Mouse (Mus musculus): ENCODE results near the gene Dnpep. TPM values are rescaled to one million over a fixed set of nuclear protein-coding genes. Genes with fewer than 3 reads are reported as not detected.

Gene Dnpep
- polyA plus RNA-seq, 1 experiment from 2014 or later = 119 TPM

GRCm38 (mm10) chr1:75264091-75264880 lies 53.5 kb downstream of the Dnpep start, which contains the start of gene Ptprn:
Ptprn (minus strand) TSS chr1:75264502.
- Histone ChIP-seq H3K9me3 (replicated peaks; ENCODE audit: control insufficient read depth, low read length) (no peaks in the 10 kb centered on the region), H3K4me3 (ENCODE audit: low read depth, low read length) (0 out of 2 replicates have a peak within 1 kb of the TSS, but pooled peaks have one; percentile 0), H3K4me2 (peak within 1 kb of the TSS; percentile 39)

GRCm38 (mm10) chr1:75262969-75263951 lies 54.5 kb downstream of the Dnpep start:
- H3K36me3 ChIP-seq (ENCODE audit: control insufficient read depth, insufficient read depth, low read length) = no peaks in the 10 kb centered on the region
- peak overlapping the region; percentile 39 for H3K4me2 ChIP-seq
- no peaks in the 10 kb centered on the region for H3K9me3 ChIP-seq (replicated peaks; ENCODE audit: control insufficient read depth, low read length)
- no peak overlapping the region for H3K27ac ChIP-seq (ENCODE audit: low read depth, low read length)
- no peak; the same call in 1 of the 2 replicates for ATAC-seq (replicated peaks; ENCODE audit: insufficient number of reproducible peaks, low FRiP score, low TSS enrichment)
- 0 out of 2 replicates have a peak overlapping the region, but pooled peaks have one; percentile 0 for H3K4me3 ChIP-seq (ENCODE audit: low read depth, low read length)
- no peak overlapping the region for H3K9ac ChIP-seq (ENCODE audit: low read depth, low read length)
- peaks cover 40% of the 10 kb centered on the region for H3K27me3 ChIP-seq (ENCODE audit: control insufficient read depth, insufficient read depth, low read length)
- no peaks in the 10 kb centered on the region; the same call in 1 of the 2 replicates for H3K4me1 ChIP-seq (ENCODE audit: control insufficient read depth, insufficient read depth, low read length)
- WGBS (ENCODE audit: insufficient replicate concordance) = 2% methylated on average over 40 of the region's 40 CpGs

More at GRCm38 (mm10) chr1:75264091-75264880, 53.5 kb downstream of the Dnpep start, which contains the start of gene Ptprn:
- ATAC-seq (replicated peaks; ENCODE audit: insufficient number of reproducible peaks, low FRiP score, low TSS enrichment) = no peak
- no peak within 1 kb of the TSS for H3K27ac ChIP-seq (ENCODE audit: low read depth, low read length)
- H3K4me1 ChIP-seq (ENCODE audit: control insufficient read depth, insufficient read depth, low read length) = no peaks in the 10 kb centered on the region; the same call in 1 of the 2 replicates
- H3K27me3 ChIP-seq (ENCODE audit: control insufficient read depth, insufficient read depth, low read length) = peaks cover 40% of the 10 kb centered on the region
- H3K9ac ChIP-seq (ENCODE audit: low read depth, low read length) = no peak within 1 kb of the TSS
- WGBS (ENCODE audit: insufficient replicate concordance) = 8% methylated on average over 32 of the region's 32 CpGs
- no peaks in the 10 kb centered on the region for H3K36me3 ChIP-seq (ENCODE audit: control insufficient read depth, insufficient read depth, low read length)

DNA sequence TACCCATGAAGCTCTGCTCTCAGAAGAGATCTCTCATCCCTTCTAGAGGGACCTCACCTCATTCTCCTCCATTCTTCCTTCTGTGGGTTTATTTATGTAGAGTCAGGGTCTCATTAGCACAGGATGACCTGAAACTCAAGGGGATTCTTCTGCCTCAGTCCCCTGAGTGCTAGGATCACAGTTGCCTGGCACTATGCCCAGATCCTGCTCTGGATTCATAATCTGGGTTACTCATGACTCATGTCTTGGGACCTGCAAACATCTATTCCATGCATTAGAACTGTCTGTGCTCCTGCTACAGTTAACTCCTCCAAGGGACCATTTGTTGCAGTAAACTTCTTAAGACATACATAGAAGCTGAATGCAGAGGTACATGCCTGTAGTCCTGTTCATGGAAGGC lies 56.5 kb downstream of the Dnpep start:
- no peak overlapping the region for H3K27ac ChIP-seq (ENCODE audit: low read depth, low read length)
- peaks cover 37% of the 10 kb centered on the region for H3K27me3 ChIP-seq (ENCODE audit: control insufficient read depth, insufficient read depth, low read length)
- H3K9me3 ChIP-seq (replicated peaks; ENCODE audit: control insufficient read depth, low read length) = no peaks in the 10 kb centered on the region
- no peaks in the 10 kb centered on the region; the same call in 1 of the 2 replicates for H3K4me1 ChIP-seq (ENCODE audit: control insufficient read depth, insufficient read depth, low read length)
- no peak for ATAC-seq (replicated peaks; ENCODE audit: insufficient number of reproducible peaks, low FRiP score, low TSS enrichment)
- no peak overlapping the region for H3K9ac ChIP-seq (ENCODE audit: low read depth, low read length)
- no peaks in the 10 kb centered on the region for H3K36me3 ChIP-seq (ENCODE audit: control insufficient read depth, insufficient read depth, low read length)
- no peak overlapping the region for H3K4me2 ChIP-seq
- no peak overlapping the region for H3K4me3 ChIP-seq (ENCODE audit: low read depth, low read length)

Other genes starting within 250 kb of the Dnpep start
- 7.6 and 8.5 TPM in 2 replicates for gene Nhej1, start 192.8 kb downstream of the Dnpep start, polyA plus RNA-seq (2014; fragmentation: Nextera tagmentation; extraction: Ambion mirVana)
- gene Slc23a3, start 184.1 kb downstream of the Dnpep start, polyA plus RNA-seq (2014; fragmentation: Nextera tagmentation; extraction: Ambion mirVana) = 0.20 TPM in 1 of 2 replicates, not detected in the other
- gene Cnppd1, start 175.3 kb downstream of the Dnpep start, polyA plus RNA-seq (2014; fragmentation: Nextera tagmentation; extraction: Ambion mirVana) = 31.6 and 31.8 TPM in 2 replicates
- gene Retreg2, start 175.2 kb downstream of the Dnpep start, polyA plus RNA-seq (2014; fragmentation: Nextera tagmentation; extraction: Ambion mirVana) = 31.9 and 37.7 TPM in 2 replicates
- gene Zfand2b, start 149.3 kb downstream of the Dnpep start, polyA plus RNA-seq (2014; fragmentation: Nextera tagmentation; extraction: Ambion mirVana) = 31.9 and 33.8 TPM in 2 replicates
- gene Abcb6, start 137.6 kb downstream of the Dnpep start, polyA plus RNA-seq (2014; fragmentation: Nextera tagmentation; extraction: Ambion mirVana) = 12.0 and 14.1 TPM in 2 replicates
- gene Ankzf1, start 125.8 kb downstream of the Dnpep start, polyA plus RNA-seq (2014; fragmentation: Nextera tagmentation; extraction: Ambion mirVana) = 18.7 and 24.2 TPM in 2 replicates
- gene Atg9a, start 125.8 kb downstream of the Dnpep start, polyA plus RNA-seq (2014; fragmentation: Nextera tagmentation; extraction: Ambion mirVana) = 22.7 and 26.8 TPM in 2 replicates
- 6.8 and 8.4 TPM in 2 replicates for gene Glb1l, start 107.2 kb downstream of the Dnpep start, polyA plus RNA-seq (2014; fragmentation: Nextera tagmentation; extraction: Ambion mirVana)
- 81.7 and 82.8 TPM in 2 replicates for gene Stk16, start 107.2 kb downstream of the Dnpep start, polyA plus RNA-seq (2014; fragmentation: Nextera tagmentation; extraction: Ambion mirVana)
- 39.2 and 39.8 TPM in 2 replicates for gene Tuba4a, start 98.1 kb downstream of the Dnpep start, polyA plus RNA-seq (2014; fragmentation: Nextera tagmentation; extraction: Ambion mirVana)
- gene A630095N17Rik, start 85.9 kb downstream of the Dnpep start, polyA plus RNA-seq (2014; fragmentation: Nextera tagmentation; extraction: Ambion mirVana) = not detected in 2 replicates
- 15.3 and 17.6 TPM in 2 replicates for gene Dnajb2, start 81.6 kb downstream of the Dnpep start, polyA plus RNA-seq (2014; fragmentation: Nextera tagmentation; extraction: Ambion mirVana)
- gene Ptprn, start 53.5 kb downstream of the Dnpep start, polyA plus RNA-seq (2014; fragmentation: Nextera tagmentation; extraction: Ambion mirVana) = 0.51 and 0.74 TPM in 2 replicates
- gene Resp18, start 39.6 kb downstream of the Dnpep start, polyA plus RNA-seq (2014; fragmentation: Nextera tagmentation; extraction: Ambion mirVana) = 0.30 TPM in 1 of 2 replicates, not detected in the other
- gene Des, start 42.3 kb upstream of the Dnpep start, polyA plus RNA-seq (2014; fragmentation: Nextera tagmentation; extraction: Ambion mirVana) = 428 and 477 TPM in 2 replicates
- gene Speg, start 57.3 kb upstream of the Dnpep start, polyA plus RNA-seq (2014; fragmentation: Nextera tagmentation; extraction: Ambion mirVana) = 60.7 and 66.5 TPM in 2 replicates
- gene Gmppa, start 117.9 kb upstream of the Dnpep start, polyA plus RNA-seq (2014; fragmentation: Nextera tagmentation; extraction: Ambion mirVana) = 49.8 and 57.2 TPM in 2 replicates
- 0.11 TPM in 2 replicates for gene Asic4, start 132.4 kb upstream of the Dnpep start, polyA plus RNA-seq (2014; fragmentation: Nextera tagmentation; extraction: Ambion mirVana)
- gene Chpf, start 161.3 kb upstream of the Dnpep start, polyA plus RNA-seq (2014; fragmentation: Nextera tagmentation; extraction: Ambion mirVana) = 21.4 and 24.6 TPM in 2 replicates
- 0.14 and 0.54 TPM in 2 replicates for gene Tmem198, start 161.5 kb upstream of the Dnpep start, polyA plus RNA-seq (2014; fragmentation: Nextera tagmentation; extraction: Ambion mirVana)
- 98.8 and 102 TPM in 2 replicates for gene Obsl1, start 188.5 kb upstream of the Dnpep start, polyA plus RNA-seq (2014; fragmentation: Nextera tagmentation; extraction: Ambion mirVana)
- 4.0 and 4.8 TPM in 2 replicates for gene Inha, start 189.1 kb upstream of the Dnpep start, polyA plus RNA-seq (2014; fragmentation: Nextera tagmentation; extraction: Ambion mirVana)
- 9.1 and 11.6 TPM in 2 replicates for gene Stk11ip, start 203.5 kb upstream of the Dnpep start, polyA plus RNA-seq (2014; fragmentation: Nextera tagmentation; extraction: Ambion mirVana)
- 13.3 and 14.2 TPM in 2 replicates for gene Slc4a3, start 228.3 kb upstream of the Dnpep start, polyA plus RNA-seq (2014; fragmentation: Nextera tagmentation; extraction: Ambion mirVana)

Data from heart, embryonic 11.5 days (tissue).